Mouse (Mus musculus) frontal cortex, postnatal 36 days (tissue): ENCODE data around the gene Hspb9.

ENCODE experiments used
- DNase-seq, 2 experiments: peaks; one replicate each; pipeline ENCODE4 v3.0.0; 2022; ENCODE audit warnings: low spot score in 2 of 2

Gene Hspb9

DNA sequence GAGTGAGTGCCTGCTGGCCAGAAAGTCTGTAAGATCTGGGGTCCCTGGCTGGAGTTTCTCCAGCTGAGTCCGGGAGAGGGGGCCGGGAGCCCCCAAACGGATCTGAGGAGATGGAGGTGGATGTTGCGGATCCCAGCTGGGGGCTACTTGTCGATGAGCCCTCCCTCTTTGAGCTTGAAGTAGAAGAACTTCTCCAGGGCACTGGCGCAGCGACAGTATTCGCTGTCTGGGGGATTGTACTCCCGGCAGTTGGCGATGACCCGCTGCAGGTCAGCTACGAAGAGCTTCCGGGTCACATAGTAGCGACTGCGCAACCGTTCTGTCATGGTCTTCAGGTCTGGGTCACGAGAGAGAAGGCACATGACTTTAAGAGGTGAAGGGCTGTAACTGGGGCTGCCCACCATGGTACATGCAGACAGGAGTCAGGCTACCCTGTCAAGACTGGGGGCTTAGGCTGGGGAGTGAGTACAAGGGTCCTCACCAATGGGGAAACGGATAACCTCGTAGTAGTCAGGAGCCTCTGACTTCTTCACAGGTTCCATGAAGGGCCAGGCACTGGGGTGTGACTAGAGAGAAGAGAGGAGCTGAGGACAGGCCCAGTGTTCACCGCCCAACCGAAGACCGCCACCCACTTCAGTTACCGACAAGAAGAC, 8.4 kb upstream of the Hspb9 start:
- no peak for DNase-seq

GRCm38 (mm10) chr11:100709201-100709810, 4.3 kb upstream of the Hspb9 start:
- no peak for DNase-seq

- DNase-seq: no peak
Measured at GRCm38 (mm10) chr11:100710528-100710927, 3.1 kb upstream of the Hspb9 start.

DNA sequence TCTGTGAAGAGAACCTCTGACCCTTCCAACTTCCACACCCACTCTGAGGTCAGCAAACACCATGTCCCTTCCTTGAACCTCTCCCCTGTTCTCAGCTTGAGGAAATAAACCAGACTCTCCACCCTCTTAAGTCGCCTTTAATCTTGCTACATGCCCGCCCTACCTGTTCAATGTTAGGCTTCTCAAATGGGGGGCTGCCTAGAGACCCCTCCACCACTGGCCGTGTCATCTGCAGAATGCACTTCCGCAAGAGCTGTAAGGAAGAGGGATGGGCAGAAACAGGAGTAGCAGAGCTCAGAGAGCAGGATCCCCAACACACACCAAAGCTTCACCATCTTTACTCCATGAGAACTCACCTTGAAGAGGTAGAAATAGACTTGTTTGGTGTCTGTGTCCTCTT, 2.7 kb upstream of the Hspb9 start:
- no peak for DNase-seq

GRCm38 (mm10) chr11:100711783-100712615, 1.7 kb upstream of the Hspb9 start, which contains the start of gene Kat2a:
Gene Kat2a (minus strand): TSS chr11:100712465.
- peak; percentile 80 to 88 for DNase-seq

DNA sequence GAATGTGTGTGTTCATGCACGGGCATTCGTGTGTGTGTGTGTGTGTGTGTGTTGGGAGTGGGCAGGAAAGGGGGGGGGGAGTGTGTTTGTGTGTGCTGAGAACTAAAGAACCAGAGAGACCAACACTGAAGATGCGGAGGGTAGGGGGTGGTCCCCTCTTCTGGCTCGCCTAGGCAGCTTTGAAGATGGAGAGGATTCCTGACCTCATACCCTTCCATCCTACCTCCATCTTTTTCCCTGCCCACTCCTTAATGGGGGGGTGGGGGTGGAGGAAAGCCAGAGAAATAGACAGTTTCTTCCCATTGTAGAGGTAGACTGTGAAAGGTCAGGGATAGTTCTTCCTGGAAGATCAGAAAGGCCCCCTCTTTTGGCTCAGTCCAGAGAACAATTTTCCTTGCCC, 476 bp upstream of the Hspb9 start:
- DNase-seq: no peak

DNA sequence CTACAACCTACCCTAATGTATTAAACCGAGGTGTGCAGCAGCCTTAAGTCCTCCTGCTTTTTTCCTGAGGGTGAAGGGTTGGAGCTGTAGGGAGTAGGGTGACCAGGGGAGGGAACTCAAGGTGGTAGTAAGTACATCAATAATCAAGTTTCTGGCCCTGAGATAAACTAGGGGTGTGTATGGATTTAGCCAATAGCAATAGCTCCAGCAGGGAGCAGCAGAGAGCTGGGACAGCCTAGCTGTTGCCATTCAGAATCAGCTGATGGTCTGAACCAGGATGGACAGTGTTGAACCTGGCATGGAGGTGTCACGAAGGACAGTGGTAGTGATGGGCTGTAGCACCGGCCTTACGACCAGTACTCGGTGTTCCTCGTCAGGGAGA, 875 bp downstream of the Hspb9 start:
- peak; percentile 73 to 87 for DNase-seq

DNA sequence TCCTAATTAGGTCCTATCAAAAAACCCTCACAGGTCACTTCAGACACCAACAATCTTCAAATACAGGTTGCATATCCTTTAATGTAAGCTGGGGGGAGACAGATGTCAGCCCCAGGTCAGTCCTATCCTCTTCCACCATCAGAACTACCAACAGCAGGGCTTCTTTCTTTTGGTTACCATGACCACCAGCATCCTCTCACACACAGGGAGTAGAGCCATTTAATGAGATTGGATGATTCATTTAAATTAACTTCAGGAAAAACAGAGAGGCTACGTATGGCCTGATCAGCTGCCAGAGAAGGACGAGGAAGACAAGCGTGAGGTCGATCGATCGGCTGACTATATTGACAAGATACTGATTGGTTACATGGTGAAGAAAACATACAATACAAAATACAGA, 1.3 kb downstream of the Hspb9 start:
- DNase-seq: no peak

- no peak for DNase-seq
Measured at GRCm38 (mm10) chr11:100716649-100717048, 3.0 kb downstream of the Hspb9 start.

GRCm38 (mm10) chr11:100718462-100718861, 4.8 kb downstream of the Hspb9 start:
- no peak for DNase-seq

DNA sequence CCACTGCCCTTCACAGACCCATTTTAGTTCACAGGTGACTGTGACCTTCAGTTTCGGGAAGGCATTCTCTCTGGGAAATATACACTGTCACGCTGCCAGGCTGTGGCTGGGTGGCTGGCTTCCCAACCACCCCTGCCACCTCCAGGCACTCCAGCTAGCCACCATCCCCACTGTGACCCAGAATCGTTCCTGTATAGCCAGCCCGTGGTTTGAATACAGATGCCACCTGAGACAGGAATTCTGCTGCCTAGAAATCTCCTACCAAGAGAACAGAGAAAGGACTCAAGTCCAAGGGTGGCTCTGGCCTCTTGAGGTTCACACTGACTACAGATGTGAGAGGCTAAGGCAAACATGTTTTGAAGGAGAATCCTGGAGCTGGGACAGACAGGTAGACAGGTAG, 5.2 kb downstream of the Hspb9 start:
- DNase-seq: no peak

GRCm38 (mm10) chr11:100719312-100719711, 5.7 kb downstream of the Hspb9 start:
- DNase-seq: no peak

GRCm38 (mm10) chr11:100719893-100720292, 6.2 kb downstream of the Hspb9 start:
- no peak for DNase-seq

DNA sequence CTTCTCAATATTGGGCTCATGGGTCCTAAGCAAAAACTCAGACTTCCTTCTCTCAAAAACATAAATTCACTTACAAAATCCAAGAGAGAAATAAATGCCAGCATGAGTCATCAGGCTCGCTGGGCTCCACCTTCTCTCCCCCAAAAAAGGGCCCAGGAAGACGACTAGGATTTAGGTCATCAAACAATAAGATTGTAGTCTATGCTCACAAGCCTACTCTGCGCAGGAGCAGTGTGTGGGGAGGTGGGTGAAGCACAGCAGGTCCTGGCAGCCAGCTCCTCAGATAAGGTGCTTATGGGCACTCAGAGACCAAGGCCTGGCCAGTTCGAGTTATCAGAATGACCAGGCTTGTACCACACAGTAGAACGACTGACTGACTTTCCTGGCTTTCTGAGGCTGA, 6.7 kb downstream of the Hspb9 start:
- no peak for DNase-seq

GRCm38 (mm10) chr11:100721254-100721653, 7.6 kb downstream of the Hspb9 start:
- no peak for DNase-seq

DNA sequence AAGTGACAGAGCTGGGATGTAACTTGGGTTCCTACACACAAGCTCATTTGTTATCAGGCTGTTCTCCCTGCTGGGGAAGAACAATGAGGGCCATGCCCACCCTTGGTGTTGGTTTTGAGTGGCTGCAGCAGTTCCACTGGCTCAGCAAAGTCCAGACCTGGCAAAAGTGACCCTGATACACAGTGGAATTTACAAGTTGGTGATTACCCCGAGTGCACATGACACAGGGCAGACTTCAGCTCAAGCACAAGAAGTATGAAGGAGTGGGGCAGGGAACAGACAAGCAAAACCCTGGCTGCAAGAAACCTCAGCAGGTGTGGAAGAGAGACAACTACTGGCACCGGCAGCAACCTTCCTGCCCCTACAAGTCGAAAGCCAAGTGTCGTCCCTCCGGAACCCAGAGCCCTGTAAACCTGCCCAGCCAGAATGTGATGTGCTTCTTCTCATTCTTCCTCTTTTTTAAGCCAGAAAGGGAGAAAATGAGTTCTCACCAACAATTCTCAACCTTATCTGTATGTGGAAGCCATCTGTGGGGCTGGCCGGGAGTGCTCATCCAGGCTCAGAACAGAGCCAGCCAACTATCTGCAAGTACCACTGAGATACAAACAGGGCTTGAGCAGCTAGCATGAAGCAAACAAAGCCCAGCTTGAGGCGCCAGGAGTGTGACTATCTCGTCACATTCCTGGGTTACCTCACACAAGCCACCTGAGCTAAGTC, 8.3 kb downstream of the Hspb9 start:
- DNase-seq: no peak

GRCm38 (mm10) chr11:100722493-100723028, 8.9 kb downstream of the Hspb9 start:
- no peak for DNase-seq

DNA sequence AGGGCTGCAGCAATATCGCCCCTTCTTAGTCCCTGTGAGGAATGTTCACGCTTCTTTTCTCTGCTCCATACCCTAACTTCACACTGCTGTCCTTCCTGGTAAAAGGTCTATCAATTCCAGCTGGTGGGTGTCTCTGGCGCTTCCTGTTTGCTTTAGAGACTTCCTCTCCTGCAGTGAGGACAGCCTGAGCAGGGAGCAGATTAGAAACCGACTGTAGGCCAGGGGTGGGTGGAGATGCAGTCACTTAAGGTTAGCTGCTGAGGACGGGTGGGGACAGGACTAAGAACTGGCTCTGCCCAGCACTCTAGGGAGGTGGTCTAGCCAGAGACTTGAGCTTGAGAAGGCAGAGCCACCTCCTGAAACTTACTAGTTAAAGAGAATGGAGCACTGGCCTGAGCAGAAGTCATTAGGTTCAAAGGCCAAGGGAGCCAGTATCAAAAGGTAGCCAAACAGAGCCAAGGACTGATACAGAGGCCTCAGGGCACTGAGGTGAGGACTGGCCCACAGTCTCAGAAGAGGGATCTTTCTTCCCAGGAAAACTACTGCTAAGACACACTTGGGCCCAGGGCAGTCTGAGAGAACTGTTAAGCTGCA, 11.4 kb downstream of the Hspb9 start:
- no peak for DNase-seq

DNA sequence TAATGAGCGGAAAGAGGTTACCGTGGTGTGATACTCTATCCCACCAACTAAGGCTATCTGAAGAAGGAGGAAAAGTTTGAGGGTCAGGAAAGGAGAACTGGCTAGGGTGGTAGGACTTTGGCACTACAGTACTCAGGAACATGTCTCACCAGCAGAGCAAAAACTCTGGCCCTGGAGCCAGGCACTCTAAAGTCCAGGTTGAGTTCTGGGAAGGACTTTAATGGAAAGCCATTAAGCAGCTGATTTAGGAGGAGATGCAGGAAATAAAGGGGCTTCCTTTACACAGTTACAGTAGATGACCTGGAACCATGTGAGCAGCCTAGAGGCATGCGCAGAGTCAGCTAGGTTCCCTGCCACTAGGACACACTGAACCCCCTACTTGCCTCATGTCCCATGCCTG, 13.6 kb downstream of the Hspb9 start:
- no peak for DNase-seq

DNA sequence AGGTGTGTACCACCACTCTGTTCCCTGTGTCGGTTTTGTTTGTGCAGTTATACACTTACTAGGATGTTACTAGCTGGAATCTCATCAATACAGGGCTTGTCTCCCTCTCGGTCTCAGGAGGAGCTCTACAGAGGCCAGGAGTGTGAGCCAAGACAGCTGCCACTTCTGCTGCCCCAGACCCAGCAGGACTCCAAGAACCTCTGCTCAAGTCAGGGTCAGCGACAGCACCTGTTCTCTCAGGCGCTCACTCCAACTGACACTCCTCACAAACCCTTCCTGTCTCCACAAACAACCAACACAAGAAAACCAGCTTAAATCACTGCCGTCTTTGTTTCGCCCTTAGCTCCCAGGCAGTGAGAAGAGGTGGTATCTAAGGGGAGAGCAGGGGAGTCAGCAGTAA, 15.0 kb downstream of the Hspb9 start:
- no peak for DNase-seq

GRCm38 (mm10) chr11:100729976-100730375, 16.3 kb downstream of the Hspb9 start:
- DNase-seq: no peak
